Mouse (Mus musculus): ENCODE measurements around the gene Tcf7l2.

GRCm38 (mm10) chr19:55797834-55798233, 56.2 kb downstream of the Tcf7l2 start:
- TF ChIP-seq CTCF (IDR thresholded peaks at IDR 0.05; ENCODE audit: low read depth) (no peak), EP300 (IDR thresholded peaks at IDR 0.05; ENCODE audit: low read depth) (no peak)

Data from heart, postnatal 0 days (tissue).